Mouse (Mus musculus): ENCODE results near the gene Fam102a.

The Fam102a gene

DNA sequence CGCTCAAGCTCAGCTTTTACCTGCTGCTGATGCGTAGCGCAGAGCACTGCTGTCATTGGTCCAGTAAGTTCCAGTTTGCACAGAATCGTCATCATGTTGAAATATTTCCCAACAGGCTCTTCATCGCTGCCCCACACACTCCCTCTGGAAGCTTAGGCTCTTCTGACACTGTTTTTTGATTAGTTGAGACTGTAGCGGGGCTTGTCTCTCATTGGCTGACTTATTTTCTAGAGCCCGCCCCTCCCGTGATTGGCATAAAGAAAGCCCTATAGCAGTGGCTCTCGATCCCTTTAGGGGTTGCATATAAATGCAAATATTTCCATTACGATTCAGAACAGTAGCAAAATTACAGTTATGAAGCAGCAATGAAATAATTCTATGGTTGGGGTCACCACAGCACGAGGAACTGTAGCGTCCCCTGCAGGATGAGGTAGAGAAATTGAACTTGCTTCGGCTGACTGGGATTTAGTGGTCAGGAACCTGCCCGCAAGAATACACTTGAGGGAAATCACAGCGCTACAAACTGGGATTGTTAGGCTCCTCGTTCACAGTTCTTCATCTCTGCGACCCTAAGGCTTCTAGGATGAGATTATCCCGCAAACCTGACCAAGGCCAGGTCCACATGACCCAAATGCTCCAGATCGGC, 46.4 kb downstream of the Fam102a start:
- no peak for DNase-seq (ENCODE audit: low spot score)

DNA sequence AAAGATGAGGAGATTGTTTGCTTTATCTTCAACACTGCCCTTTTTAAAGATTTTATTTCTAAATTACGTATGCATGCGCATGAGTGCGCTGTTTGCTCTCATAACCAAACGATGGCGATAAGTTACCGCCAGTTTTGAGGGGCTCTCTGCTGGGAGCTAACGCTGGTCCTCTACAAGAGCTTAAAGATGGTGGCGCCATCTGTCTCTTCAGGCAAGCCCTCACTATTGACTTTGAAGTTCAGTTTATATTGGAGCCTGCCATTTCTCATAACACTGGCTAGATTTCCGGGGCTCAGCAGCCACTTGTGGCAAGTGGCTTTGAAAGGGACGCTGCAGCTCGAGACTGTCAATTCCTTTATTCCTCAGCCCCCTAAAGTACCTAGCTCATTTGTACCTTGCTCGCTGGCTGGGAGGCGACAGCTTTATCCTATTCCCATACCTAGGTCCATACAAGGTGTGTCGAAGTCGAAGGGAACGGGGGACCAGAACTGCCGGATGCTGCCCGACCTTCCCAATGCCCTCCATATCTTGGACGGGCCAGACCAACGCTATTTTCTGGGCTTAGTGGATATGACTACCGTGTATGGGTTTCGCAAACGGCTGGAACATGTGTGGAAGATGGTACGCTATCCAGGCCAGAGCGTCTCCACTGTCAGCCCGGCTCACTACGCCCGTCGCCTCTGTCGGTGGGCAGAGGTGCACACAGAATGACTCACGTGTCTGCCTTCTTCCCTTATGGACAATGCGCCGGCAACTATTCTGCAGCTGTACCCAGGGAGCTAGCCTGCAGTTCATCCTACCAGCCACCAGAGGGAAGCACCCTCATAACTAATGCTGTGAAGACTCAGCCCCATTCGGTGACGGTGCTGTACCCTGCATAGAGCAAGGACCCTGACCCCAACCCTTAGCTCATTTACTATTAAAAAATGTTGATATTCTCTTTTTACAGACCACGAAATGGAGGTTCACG, 48.0 kb downstream of the Fam102a start:
- DNase-seq (ENCODE audit: low spot score), result peak; percentile 72

DNA sequence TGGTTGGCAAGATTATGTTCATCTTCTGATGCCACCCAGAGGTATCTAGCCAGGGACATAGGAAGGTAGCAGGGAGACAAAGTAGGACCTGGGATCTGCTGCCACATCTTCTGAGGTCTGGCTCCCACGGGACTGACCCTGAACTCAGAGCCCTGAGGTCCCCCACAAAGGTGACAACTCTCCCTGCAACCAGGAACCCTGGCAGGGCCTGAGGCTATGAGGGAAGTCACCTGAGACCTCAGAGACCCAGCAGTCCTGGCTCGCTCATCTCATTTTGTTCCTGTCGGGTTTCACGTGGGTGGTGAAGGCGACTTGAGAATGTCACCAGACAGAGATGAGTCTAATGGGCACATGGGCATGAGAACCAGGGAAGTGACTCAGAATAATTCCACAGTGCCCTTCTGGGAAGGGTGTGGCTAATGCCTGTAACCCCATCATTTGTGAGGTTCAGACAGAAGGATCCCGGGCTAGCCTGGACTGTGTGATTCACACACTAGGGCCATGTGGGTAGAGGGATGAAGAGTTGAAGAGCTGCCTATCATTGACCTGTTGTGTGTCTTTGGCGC, 50.1 kb downstream of the Fam102a start:
- DNase-seq (ENCODE audit: low spot score), result no peak

DNA sequence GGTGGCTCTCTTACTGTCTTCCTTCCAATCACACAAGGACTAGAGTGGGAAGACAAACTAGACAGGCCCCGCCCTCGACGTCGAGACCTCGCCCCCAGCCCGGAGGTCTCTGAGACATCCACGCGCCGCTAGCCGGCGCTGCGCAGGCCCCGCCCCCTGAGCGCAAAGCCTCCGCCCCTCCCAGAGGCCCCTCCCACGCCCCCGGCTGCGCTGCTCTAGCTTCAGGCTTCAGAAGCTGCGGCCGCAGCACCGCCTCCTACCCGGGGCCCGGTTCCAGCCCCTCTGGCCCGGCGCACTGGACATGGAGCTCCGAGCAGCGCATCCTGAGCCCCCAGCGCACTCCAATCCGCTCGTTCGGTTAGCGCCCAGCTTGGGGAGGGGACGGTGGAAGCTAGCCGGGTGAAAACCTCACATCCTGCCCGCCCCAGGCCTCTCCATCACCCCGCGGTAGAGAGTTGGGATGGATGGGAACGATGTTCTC, 51.8 kb downstream of the Fam102a start, which contains the start of gene St6galnac4:
Gene St6galnac4, plus strand, starts transcription at position 225 of the 481 bp plus-strand sequence.
- peak; percentile 87 for DNase-seq (ENCODE audit: low spot score)

DNA sequence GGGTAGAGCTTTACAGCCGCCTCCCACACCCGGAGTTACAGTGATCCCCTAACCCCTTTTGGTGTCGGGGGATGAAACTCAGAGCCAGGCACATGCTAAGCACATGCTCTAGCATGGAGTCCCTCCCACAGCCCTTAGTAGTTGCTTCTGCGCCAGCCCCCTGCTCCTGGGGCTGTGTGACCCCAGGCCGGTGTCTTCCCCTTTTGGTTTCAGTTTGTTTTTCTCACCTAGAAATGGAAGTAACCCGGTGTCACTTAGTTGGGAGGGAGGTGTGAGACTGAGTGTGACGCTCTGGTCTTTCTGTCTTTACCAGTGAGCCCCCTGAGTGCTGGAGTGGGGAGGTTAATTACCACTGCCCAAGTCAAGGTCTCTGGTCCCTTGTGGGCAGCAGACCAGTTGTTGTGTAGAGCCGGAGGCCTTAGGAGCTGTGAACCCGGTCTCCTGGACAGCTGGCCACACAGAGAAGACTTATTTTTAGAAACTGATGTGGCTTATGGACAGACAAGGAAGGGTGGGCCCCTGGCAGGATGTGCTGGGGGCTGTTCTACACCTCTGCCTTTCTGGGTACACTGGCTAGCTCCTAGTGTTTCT, 52.7 kb downstream of the Fam102a start:
- no peak for DNase-seq (ENCODE audit: low spot score)

DNA sequence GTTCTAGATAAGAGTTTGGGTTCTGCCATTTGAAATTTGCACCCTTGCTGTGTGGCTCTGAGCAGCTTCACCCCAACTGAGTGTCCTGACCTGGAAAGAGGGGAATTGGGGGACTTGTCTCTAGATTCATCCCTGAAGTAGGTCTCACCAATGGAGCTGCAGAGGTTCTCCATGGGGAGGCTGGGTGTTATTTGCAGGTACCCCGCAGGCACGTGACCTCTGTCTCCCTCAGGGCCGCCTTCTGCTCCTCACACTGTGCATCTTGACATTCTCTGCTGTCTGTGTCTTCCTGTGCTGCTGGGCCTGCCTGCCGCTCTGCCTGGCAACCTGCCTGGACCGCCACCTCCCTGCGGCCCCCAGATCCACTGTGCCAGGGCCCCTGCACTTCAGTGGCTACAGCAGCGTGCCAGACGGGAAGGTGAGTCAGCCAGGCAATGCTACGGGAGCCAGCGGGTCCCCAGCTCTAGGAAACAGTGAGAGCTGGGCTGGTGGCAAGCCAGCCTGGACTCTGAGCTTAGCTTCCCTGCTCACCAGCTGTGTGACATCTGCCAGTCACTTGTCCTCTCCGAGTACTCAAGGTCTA, 54.2 kb downstream of the Fam102a start:
- DNase-seq (ENCODE audit: low spot score), result no peak

DNA sequence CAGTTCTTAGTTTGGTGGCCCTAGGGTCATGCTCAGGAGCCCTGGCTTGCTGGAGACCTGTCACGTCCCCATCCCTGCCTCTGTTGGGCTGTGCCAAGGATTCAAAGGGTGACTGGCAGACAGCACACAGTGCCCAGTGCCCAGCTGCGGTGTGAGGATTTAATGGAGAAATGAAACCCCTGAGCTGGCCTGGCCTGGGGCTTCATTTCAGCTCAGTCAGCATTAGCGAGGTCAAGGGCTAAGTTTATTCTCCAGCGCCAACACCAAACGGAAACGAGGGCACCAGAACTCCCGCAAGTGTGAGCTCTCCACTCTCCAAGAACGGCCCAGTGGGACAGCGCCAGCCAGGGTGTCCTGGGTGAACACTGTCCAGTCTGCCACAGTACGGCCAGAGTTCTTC, 55.1 kb downstream of the Fam102a start:
- no peak for DNase-seq (ENCODE audit: low spot score)

DNA sequence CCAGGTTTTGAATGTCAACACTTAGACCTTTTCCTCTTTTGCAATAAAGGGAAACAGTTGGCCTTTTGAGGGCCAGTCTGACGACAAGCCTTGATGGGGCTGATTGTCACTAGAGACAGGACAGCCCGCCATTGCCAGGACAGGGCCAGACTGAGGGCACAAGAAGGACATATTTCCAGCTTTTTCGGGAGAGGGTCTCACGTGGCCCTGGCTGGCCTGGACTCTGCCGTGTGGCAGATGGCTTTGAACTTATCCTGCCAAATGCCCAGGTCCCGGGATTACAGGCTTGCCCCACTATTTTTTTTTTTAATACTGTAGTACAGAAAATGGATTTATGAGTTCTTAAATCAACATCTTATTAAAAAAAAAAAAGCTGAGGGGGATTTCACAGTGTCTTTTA, 56.1 kb downstream of the Fam102a start:
- no peak for DNase-seq (ENCODE audit: low spot score)

DNA sequence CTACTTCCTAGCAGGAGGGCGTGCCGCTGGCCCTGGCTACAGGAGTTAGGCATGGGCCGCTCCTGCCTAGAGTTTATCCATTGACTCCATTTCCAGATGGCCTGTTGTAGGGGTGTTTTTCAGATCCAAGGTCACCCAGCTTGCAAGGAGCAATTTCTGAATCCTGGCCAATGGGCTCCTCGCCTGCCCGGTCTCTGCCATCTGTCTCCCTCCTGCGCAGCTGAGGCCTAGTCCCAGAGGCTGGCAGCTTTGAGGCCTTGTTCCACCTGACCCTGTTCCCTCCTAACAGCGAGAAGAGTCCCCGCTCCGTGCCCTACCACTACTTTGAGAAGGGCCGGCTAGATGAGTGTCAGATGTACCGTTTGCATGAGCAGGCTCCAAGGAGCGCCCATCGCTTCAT, 61.6 kb downstream of the Fam102a start:
- DNase-seq (ENCODE audit: low spot score), result no peak

DNA sequence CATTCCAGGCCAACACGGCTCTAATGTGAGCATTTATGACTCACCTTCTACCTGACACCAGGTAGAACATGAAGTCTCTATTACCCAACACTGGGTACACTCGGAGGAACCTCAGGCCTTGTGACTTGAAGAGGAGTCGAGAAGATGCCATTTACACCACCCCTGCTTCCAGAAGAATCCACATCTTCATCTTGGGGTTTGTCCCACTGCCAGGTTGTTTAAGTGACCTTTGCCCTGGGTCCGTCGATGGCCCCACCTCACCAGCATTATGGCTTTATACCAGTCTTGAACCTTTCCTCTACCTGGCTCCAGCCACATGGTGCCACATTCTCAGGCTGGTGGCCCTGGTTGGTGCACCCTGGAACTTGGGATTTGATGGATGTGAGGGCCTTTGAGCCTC, 62.1 kb downstream of the Fam102a start:
- DNase-seq (ENCODE audit: low spot score), result no peak

DNA sequence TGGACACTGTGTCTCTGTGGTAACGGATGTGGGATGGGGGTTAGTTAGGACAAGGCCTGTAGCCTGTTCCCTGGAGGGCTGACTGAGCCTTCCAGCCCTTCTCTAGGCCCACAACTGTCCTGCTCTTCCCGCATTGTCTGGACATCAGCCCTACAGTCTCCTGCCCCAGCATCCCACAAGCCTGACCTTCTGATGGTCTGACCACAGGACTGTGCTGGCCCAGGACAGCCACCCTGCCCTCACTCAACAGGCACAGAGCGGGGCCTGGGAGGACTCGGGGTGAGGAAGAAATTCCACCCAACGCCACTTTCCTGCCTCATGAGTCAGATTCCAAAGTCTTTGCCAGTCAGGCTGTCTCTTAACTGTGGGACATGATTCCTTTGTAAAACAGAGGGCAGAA, 62.6 kb downstream of the Fam102a start:
- no peak for DNase-seq (ENCODE audit: low spot score)

DNA sequence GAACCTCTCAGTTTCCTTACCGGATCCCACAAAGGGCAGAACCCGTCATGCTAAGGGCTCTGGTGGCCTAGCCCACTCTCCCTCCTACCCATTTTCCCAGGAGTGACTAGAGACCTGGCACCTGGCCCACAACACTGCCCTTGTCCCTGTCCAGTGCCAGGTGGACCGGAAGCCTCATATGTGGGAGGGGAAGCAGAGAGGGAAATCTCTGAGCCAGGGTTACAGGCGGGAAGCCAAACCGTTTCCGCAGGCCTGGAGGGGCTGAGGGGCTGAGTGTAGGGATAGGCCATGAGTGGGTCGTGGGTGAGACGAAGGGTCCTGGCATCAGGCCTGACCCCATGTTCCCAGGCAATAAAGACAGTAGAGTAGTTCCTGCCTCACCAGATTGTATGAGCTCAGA, 63.4 kb downstream of the Fam102a start:
- DNase-seq (ENCODE audit: low spot score), result no peak

DNA sequence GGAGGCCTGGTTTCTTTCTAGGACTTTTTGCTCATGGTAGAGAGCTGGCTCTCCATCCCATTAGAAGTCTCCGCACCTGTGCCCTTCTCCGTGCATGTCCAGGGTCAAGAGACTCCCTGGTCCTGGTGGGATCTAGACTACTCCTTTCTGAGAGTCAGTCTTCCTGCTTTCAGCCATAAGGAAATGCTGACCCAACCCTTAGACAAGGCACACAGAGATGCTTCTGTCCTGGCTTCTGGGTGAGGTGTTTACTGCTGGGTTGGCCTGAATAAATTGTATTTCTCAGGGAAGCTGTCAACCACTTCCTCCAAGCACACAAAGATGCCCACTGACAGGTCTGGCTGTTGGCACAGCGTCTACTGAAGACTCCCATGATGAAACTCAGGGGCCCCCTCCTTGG, 64.3 kb downstream of the Fam102a start, which contains the start of gene St6galnac6:
Gene St6galnac6, plus strand, starts transcription at position 301 of the 400 bp plus-strand sequence.
- no peak for DNase-seq (ENCODE audit: low spot score)

DNA sequence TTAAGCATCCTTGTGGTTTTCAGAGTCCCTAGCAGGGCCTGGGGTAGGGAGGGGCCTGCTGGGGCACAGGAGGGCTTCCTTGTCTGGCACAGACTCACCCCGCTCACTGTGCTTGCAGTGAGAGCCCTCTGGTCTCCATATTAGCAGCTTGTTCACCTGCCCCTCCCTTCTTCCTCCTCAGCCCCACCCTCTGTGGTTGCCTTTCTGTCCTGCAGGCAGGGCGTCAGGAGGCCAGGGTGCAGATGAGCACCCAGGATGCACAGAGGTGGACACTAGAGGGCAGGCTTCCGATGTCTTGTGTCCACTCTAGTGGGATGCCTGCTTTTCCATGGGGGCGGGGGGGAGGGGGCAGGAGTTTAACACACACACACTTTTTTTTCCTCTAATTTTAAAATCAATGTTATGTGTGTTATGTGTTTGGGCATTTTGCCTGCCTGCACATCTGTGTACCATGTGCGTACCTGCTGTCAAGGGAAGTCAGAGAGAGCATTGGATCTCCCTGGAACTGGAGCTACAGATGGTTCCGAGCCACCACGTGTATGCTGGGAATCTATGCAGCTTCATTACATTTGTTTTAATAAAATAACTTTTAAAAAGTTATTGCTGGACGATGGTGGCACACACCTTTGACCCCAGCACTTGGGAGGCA, 66.4 kb downstream of the Fam102a start:
- DNase-seq (ENCODE audit: low spot score), result no peak

DNA sequence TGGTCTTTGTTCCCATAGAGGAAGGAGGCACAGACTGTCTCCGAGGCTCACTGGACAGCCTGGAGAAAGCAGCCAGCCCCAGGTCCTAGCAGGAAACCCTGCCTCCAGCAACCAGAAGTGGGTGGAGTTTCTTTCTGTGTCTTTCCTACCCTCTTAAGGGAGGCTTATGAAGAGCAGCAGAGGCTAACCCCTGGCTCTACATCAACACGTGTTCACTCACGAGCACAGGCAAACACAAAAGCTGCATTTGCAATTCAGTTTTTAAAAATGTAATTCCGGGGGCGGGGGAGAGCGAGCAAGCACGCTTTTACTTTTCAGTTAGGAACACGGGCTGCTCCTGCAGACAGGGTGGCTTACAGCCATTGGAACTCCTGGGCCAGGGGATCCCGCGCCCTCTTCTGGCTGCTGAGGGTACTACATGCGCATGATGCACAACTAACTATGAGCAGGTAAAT, 67.5 kb downstream of the Fam102a start:
- DNase-seq (ENCODE audit: low spot score), result peak; percentile 82

DNA sequence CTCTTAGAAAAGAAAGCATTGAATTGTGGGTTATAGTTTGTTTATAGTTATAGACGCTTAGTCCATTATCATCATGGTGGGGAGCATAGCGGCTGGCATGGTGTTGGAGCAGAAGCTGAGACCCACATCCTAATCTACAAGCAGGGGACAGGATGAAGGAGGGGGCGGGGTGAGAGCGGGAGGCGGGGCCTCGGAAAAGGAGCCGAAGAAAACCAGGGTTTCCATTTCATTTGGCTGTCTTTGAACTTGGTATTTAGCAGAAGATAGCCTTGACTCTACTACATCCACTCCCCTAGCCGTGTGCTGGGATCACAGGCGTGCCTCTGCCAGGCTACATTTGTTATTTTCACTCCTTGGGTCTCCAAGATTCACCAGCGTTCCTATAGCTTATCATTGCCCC, 69.5 kb downstream of the Fam102a start:
- no peak for DNase-seq (ENCODE audit: low spot score)

DNA sequence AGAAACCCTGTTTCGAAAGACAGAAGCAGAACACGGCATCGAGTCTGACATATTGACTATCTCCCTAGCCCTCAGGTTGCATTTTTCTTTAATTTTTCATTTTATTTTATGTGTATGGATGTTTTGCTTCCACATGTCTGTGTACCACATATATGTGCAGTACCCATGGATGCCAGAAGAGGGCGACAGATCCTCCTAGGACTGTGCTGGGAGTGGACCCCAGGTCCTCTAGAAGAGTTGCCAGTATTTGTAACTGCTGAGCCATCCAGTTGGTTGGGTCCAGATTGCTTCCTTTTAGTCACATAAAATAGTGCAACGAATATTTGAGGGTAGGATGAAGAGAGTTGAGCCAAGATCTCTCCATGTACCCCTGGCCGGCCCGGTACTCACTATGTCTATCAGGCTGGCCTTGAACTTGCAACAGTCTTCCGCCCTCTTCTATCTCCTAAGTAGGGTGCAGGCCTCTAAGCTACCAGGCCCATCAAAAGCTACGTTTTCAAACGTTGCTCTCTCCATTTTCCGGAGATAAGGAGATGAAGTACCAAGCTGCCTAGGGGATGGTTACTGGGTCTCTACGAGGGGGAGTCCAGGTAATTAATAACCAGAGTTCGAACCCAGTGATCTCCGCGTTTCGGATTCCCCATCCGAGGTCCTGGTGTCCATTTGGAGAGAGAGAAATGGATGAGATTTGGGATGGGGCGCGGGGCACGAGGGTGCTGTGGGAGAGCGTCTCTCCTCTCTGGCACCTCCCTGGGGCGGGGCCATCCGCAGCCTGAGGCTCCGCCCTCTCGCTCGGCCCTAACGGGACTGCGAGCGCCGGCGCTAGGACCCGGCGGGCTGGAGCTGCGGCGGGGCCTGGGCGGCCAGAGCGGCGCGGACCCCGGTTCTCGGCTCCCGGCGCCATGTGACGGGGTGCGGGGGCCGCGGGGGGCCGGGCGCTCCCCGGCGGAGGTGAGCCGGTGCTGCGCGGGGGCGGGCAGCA, 71.3 kb downstream of the Fam102a start:
- DNase-seq (ENCODE audit: low spot score), result peak; percentile 82

DNA sequence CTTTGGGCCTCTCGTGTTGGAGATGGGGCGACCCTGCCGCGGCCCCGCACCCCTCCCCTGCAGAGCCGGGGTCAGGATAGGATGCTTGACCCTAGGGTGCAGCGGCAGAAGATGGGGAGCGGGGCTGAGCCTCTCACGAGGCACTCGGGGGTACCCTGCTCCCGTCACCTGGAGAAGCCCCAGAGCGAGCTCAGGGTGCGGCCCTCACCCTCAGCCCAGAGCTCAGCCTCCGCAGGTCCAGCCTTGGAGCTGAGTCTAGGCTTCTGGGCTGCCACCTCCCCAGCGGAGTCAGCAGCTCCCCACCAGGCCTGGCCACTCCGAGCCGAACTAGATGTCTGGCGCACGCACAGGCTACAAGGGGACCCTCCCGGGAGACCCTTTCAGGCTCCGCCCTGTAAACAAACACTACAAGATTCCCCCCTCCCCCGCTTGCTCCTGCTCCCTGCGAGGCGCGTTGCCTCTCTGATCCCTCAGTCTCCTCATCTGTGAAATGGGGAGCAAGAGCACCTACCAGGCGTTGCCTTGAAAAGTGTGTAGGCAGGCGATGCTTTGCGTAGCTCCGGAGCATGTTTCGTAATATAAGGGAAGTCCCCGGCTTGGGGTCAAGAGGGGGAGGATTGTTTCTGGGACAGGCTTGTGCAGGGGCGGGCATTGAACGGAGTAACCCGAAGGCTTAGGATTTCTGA, 72.3 kb downstream of the Fam102a start:
- DNase-seq (ENCODE audit: low spot score), result peak; percentile 52

DNA sequence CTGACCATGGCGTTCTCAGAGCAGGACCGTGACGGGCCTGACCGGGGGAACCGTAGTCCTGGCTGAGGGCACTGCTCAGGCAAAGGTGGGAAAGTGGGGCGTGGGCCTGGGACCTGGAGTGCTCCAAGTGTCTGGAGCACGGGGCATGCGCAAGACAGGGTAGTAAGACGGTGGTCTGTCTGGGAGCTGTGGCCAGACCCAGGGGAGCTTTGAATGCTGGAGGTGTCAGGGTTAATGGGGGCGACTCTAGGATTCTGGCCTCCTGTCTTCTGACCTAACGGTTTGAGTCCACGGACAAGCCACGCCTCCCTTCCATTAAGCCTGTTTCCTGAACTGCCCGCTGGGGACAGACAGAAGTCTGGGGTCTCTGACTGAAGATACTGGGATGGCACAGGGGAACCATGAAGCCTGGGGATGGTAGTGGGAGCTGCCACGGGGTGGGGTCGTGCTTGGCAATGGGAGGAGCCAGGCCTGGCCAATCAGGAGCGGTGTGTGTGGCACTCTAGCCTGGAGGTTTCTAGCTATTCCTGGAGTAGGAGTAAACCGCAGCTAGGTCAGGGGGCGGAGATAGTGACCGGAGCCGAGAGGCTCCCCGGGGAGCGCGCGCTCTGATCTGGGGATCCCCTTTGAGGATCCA, 73.1 kb downstream of the Fam102a start:
- peak; percentile 78 for DNase-seq (ENCODE audit: low spot score)
